Mouse (Mus musculus): ENCODE results near the gene Gm973. TPM values are rescaled to one million over a fixed set of nuclear protein-coding genes. Genes with fewer than 3 reads are reported as not detected.
A peak's percentile ranks its signal among the peaks of the same experiment; 100 is the strongest.

Gene Gm973
- polyA plus RNA-seq (2014; fragmentation: Nextera tagmentation; extraction: Ambion mirVana): 7.9 and 10.3 TPM in 2 replicates

DNA sequence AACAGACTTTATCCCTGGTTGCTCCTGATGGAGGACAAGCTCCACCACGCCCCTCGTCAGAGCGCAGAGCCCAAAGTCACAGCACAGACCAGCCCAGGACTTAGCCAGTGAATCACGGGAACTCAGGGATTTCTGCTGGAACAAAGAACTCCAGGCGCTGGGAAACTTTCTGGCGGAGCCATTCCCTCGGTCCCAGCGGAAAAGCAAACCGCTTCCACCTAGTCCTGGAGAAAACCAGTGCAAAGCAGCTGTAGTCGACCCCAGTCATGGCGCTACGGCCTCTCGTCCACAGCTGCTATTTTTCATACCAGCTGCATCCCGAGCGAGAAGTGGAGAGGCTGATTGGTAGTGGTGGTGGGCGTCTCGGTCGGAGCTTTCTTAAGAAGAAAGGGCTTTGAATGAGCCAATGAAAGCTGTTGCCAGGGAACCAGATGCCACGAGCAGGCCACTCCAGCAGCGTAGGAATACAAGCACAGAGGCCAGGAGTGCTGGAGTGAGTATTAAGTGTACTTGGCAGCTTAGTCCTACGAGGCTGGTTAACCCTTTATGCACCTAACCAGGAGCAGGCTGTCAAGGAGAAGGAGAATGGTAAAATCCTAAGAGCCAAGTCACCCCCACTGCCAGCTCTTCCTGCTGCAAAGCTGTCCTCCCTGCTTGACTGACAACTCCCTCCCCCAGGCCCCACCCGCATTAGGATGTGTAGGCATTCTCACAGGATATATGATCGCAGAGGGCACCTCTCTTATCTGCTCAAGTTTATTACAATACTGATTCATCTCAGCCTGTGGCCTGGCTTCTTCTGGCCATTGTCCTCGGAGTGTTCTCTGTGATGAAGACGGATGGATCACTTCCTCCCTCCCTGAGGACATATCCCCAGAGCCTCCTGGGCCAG, at the start of gene Gm973:
Gm973 (plus strand) TSS at position 239 of the 892 bp plus-strand sequence.
- peak within 1 kb of the TSS; percentile 63 for H3K4me2 ChIP-seq (ENCODE audit: low read length)
- H3K27ac ChIP-seq (replicated peaks; ENCODE audit: low read depth, low read length): peak within 1 kb of the TSS; percentile 94
- H3K9ac ChIP-seq (replicated peaks; ENCODE audit: low read length): peak within 1 kb of the TSS; percentile 57
- DNase-seq (peak; percentile 90), ATAC-seq (ENCODE audit: low FRiP score, low TSS enrichment) (peak; percentile 92)
- WGBS: 1% methylated on average over 25 of the region's 25 CpGs
- H3K36me3 ChIP-seq (ENCODE audit: control insufficient read depth, insufficient read depth, low read length): no peaks in the 10 kb centered on the region
- no peaks in the 10 kb centered on the region for H3K9me3 ChIP-seq (ENCODE audit: control insufficient read depth, low read length)
- peak within 1 kb of the TSS; percentile 38 for H3K4me3 ChIP-seq (replicated peaks; ENCODE audit: low read depth, low read length)
- peaks cover 17% of the 10 kb centered on the region for H3K4me1 ChIP-seq (ENCODE audit: control insufficient read depth, insufficient read depth, low read length)
- no peaks in the 10 kb centered on the region for H3K27me3 ChIP-seq (ENCODE audit: control insufficient read depth, insufficient read depth, low read length)

DNA sequence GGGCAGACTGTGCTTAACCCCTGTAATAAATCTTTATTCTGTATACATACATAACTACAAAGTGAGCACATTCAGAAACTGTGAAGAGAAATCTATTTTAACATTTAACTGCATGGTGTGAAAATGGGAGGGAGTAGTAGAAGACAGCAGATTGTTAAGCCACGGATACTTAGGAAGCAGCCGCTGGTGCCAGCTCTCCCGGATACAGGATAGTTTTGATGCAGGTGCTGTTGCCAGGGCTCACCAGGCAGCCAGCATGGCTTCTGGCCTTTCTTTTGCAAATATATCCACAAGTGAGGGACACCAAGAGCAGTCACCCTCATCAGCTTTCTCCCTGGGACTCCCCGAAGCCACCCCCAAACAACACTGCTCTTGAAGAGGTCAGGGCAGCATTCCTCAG, 46.9 kb upstream of the Gm973 start:
- ATAC-seq (ENCODE audit: low FRiP score, low TSS enrichment): no peak
- Histone ChIP-seq H3K9ac (replicated peaks; ENCODE audit: low read length) (no peak overlapping the region), H3K27ac (replicated peaks; ENCODE audit: low read depth, low read length) (no peak overlapping the region), H3K4me2 (ENCODE audit: low read length) (no peak overlapping the region), H3K4me1 (ENCODE audit: control insufficient read depth, insufficient read depth, low read length) (peaks cover 14% of the 10 kb centered on the region; the same call in 1 of the 2 replicates), H3K36me3 (ENCODE audit: control insufficient read depth, insufficient read depth, low read length) (no peaks in the 10 kb centered on the region), H3K4me3 (replicated peaks; ENCODE audit: low read depth, low read length) (no peak overlapping the region), H3K9me3 (ENCODE audit: control insufficient read depth, low read length) (no peaks in the 10 kb centered on the region), H3K27me3 (ENCODE audit: control insufficient read depth, insufficient read depth, low read length) (no peaks in the 10 kb centered on the region; the same call in 1 of the 2 replicates)
- WGBS: 17% methylated on average over 4 of the region's 4 CpGs
- no peak for DNase-seq

DNA sequence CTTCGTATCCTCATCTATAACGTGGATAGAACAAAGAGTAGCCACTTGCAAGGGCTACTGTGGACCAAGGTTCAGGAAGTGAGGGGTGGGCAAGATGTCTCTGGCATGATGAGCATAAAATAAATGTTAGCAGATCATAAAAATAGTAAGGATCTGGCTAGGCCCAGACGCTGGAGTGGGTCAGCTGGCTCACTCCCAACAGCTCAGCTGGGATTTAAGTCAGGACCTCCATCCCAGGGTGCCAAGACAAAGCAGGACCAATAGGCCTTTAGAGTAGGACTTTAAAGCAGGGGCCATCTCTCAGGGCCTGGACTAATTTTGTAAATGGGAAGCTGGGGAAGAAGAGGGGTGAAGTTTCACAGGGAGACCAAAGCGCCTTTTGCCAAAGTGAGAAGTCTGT, 45.3 kb upstream of the Gm973 start:
- no peak for ATAC-seq (ENCODE audit: low FRiP score, low TSS enrichment)
- no peaks in the 10 kb centered on the region; the same call in 1 of the 2 replicates for H3K27me3 ChIP-seq (ENCODE audit: control insufficient read depth, insufficient read depth, low read length)
- no peak overlapping the region for H3K27ac ChIP-seq (replicated peaks; ENCODE audit: low read depth, low read length)
- H3K9me3 ChIP-seq (ENCODE audit: control insufficient read depth, low read length): no peaks in the 10 kb centered on the region
- no peak overlapping the region for H3K9ac ChIP-seq (replicated peaks; ENCODE audit: low read length)
- 0 out of 2 replicates have a peak, but pooled peaks cover 3% of the 10 kb centered on the region for H3K4me1 ChIP-seq (ENCODE audit: control insufficient read depth, insufficient read depth, low read length)
- no peak overlapping the region for H3K4me2 ChIP-seq (ENCODE audit: low read length)
- no peak overlapping the region for H3K4me3 ChIP-seq (replicated peaks; ENCODE audit: low read depth, low read length)
- H3K36me3 ChIP-seq (ENCODE audit: control insufficient read depth, insufficient read depth, low read length): no peaks in the 10 kb centered on the region
- no peak for DNase-seq
- 53% methylated on average over 4 of the region's 4 CpGs for WGBS

DNA sequence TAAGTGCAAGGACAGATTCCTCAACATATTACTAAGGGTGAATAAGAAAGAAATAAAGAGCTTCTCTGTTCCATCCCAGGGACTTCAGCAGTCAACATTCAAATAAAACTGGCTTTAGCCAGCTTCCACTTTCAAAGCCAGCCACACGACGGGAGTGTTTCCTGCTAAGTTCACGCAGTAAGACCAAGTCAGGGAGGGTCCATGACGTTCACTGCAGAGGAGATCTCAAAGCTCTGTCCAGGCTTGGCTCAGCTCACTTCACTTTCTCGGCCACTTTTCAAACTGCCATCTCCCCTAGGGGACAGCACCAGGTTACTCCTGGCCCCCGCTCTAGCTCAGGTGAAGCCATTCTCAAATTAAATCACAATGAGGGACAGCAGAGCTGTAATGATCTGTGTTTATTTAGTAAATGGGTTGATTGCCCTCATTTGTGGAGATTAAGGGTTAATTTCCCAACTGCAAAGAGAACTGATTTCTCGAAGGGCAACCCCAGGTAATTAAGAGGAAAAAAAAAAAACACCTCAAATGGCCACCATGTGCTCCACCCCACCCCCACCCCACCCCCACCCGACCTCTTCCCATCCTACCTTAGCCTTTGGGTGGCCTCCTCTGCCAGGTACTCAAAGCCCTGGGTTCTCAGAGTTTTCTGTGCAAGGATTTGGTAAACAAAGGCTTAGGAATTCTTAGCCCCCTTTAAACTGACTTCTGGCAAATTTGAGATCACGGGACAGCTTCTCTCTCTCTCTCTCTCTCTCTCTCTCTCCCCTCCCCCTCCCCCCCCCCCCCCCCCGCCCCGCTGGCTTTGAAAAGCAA, 43.5 kb upstream of the Gm973 start:
- Histone ChIP-seq H3K27ac (replicated peaks; ENCODE audit: low read depth, low read length) (no peak overlapping the region), H3K9me3 (ENCODE audit: control insufficient read depth, low read length) (no peaks in the 10 kb centered on the region), H3K36me3 (ENCODE audit: control insufficient read depth, insufficient read depth, low read length) (no peaks in the 10 kb centered on the region), H3K4me2 (ENCODE audit: low read length) (no peak overlapping the region), H3K4me3 (replicated peaks; ENCODE audit: low read depth, low read length) (no peak overlapping the region), H3K4me1 (ENCODE audit: control insufficient read depth, insufficient read depth, low read length) (no peaks in the 10 kb centered on the region), H3K9ac (replicated peaks; ENCODE audit: low read length) (no peak overlapping the region), H3K27me3 (ENCODE audit: control insufficient read depth, insufficient read depth, low read length) (no peaks in the 10 kb centered on the region; the same call in 1 of the 2 replicates)
- DNase-seq (no peak), ATAC-seq (ENCODE audit: low FRiP score, low TSS enrichment) (no peak)
- WGBS: 13% methylated on average over 11 of the region's 11 CpGs

DNA sequence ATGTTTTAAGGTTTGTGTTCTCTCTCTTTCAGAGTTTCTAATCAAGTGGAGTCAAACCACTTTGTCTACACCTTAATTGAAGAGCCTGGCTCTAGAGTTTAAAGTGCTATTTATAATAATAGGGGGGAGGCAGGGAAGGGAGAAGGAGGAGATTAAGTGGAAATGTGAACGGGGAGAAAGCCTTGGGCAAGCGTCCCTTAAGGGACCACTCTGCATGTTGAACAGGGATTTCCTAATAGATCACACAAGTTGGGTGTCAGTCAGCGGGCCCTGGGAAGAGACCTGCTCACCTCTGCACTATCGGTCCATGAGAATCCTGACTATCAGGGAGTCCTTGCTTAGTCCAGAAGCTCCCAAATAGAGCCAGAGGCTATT, 42.9 kb upstream of the Gm973 start:
- H3K4me1 ChIP-seq (ENCODE audit: control insufficient read depth, insufficient read depth, low read length): no peaks in the 10 kb centered on the region
- no peak overlapping the region for H3K4me3 ChIP-seq (replicated peaks; ENCODE audit: low read depth, low read length)
- no peaks in the 10 kb centered on the region for H3K36me3 ChIP-seq (ENCODE audit: control insufficient read depth, insufficient read depth, low read length)
- WGBS: 7% methylated on average over 4 of the region's 4 CpGs
- H3K9ac ChIP-seq (replicated peaks; ENCODE audit: low read length): no peak overlapping the region
- no peaks in the 10 kb centered on the region; the same call in 1 of the 2 replicates for H3K27me3 ChIP-seq (ENCODE audit: control insufficient read depth, insufficient read depth, low read length)
- H3K27ac ChIP-seq (replicated peaks; ENCODE audit: low read depth, low read length): no peak overlapping the region
- H3K9me3 ChIP-seq (ENCODE audit: control insufficient read depth, low read length): no peaks in the 10 kb centered on the region
- no peak overlapping the region for H3K4me2 ChIP-seq (ENCODE audit: low read length)
- no peak for DNase-seq
- ATAC-seq (ENCODE audit: low FRiP score, low TSS enrichment): no peak

DNA sequence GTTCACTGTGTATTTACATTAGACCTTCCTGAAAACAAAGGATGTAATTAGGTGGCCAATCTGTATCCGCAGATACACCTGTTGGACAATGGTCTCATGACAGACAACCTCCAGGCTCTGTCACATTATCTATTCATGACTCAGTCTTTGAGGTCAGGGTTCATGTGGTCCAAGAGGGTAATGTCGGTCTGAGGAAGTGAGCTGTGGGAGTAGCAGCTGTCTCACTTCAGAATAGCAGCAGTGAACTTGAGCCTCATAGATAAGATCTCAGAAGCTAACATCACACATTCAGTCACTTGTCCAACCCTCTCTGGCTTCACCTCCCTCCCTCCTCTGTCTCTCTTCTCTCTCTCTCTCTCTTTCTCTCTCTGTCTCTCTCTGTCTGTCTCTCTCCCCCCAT, 40.4 kb upstream of the Gm973 start:
- no peaks in the 10 kb centered on the region for H3K4me1 ChIP-seq (ENCODE audit: control insufficient read depth, insufficient read depth, low read length)
- no peak for ATAC-seq (ENCODE audit: low FRiP score, low TSS enrichment)
- H3K27me3 ChIP-seq (ENCODE audit: control insufficient read depth, insufficient read depth, low read length): no peaks in the 10 kb centered on the region; the same call in 1 of the 2 replicates
- H3K9me3 ChIP-seq (ENCODE audit: control insufficient read depth, low read length): no peaks in the 10 kb centered on the region
- WGBS: 51% methylated on average over 2 of the region's 2 CpGs
- DNase-seq: no peak
- no peak overlapping the region for H3K27ac ChIP-seq (replicated peaks; ENCODE audit: low read depth, low read length)
- H3K9ac ChIP-seq (replicated peaks; ENCODE audit: low read length): no peak overlapping the region
- H3K36me3 ChIP-seq (ENCODE audit: control insufficient read depth, insufficient read depth, low read length): no peaks in the 10 kb centered on the region
- no peak overlapping the region for H3K4me2 ChIP-seq (ENCODE audit: low read length)
- no peak overlapping the region for H3K4me3 ChIP-seq (replicated peaks; ENCODE audit: low read depth, low read length)

DNA sequence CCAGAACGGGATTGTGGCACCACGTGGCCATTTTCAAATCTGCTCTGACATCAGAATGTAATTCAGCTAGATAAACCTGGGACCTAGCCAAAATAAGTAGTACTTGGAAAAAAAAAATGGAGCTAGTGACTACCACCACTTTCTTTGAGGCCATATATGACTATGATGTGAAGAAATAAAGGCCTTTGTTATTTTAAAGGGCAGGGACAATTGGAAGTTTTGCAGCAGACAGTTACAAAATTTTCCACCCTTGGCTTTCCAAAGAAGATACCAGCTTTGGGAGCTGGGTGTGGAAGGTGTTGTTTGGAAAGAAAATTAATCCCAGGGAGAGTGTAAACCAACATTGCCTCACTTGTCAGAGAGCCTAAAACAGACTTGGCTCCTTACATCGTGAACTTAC, 37.2 kb upstream of the Gm973 start:
- Histone ChIP-seq H3K4me2 (ENCODE audit: low read length) (no peak overlapping the region), H3K9me3 (ENCODE audit: control insufficient read depth, low read length) (no peaks in the 10 kb centered on the region)
- 88% methylated on average over 3 of the region's 3 CpGs for WGBS

DNA sequence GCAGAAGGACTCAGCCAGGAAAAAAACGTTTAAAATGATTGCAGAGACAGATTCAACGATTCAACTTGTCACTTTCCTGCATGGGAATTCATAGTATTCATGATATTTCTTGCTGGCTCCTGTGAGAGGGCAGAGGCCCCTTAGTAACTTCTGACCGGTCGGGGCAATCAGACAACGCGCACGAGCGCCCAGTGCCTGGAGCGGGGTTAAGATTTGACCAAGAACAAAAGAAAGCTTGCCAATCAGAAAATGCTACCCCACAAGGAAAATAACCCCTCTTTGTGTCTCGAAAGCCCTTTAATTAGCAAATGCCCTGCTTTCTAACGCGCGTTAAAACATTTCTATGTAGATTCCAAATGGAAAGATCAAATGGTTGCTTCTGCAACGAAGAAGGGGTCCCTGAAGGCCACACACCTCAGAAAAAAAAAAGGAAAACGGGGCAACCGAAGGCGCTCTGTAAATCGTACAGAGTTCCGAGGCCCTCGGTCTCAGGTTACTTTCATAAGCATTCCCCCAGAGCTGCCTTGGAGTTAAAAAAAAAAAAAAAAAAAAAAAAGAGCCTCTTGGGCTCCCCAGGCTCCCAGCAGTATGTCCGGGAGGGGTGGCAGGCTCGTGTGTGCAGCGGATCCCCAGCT, 35.1 kb upstream of the Gm973 start:
- peak overlapping the region; percentile 98 for H3K4me2 ChIP-seq (ENCODE audit: low read length)
- H3K4me3 ChIP-seq (replicated peaks; ENCODE audit: low read depth, low read length): peak overlapping the region; percentile 58
- DNase-seq (peak; percentile 27), ATAC-seq (ENCODE audit: low FRiP score, low TSS enrichment) (no peak)
- peak overlapping the region; percentile 58 for H3K27ac ChIP-seq (replicated peaks; ENCODE audit: low read depth, low read length)
- peaks cover 22% of the 10 kb centered on the region for H3K4me1 ChIP-seq (ENCODE audit: control insufficient read depth, insufficient read depth, low read length)
- WGBS: 2% methylated on average over 23 of the region's 23 CpGs
- H3K36me3 ChIP-seq (ENCODE audit: control insufficient read depth, insufficient read depth, low read length): no peaks in the 10 kb centered on the region
- H3K9me3 ChIP-seq (ENCODE audit: control insufficient read depth, low read length): no peaks in the 10 kb centered on the region
- H3K9ac ChIP-seq (replicated peaks; ENCODE audit: low read length): no peak overlapping the region
- peaks cover 18% of the 10 kb centered on the region; the same call in 1 of the 2 replicates for H3K27me3 ChIP-seq (ENCODE audit: control insufficient read depth, insufficient read depth, low read length)

More for the DNA sequence above, 37.2 kb upstream of the Gm973 start:
- no peak for ATAC-seq (ENCODE audit: low FRiP score, low TSS enrichment)
- H3K4me1 ChIP-seq (ENCODE audit: control insufficient read depth, insufficient read depth, low read length): peaks cover 18% of the 10 kb centered on the region
- H3K27ac ChIP-seq (replicated peaks; ENCODE audit: low read depth, low read length): no peak overlapping the region
- no peaks in the 10 kb centered on the region for H3K36me3 ChIP-seq (ENCODE audit: control insufficient read depth, insufficient read depth, low read length)
- H3K4me3 ChIP-seq (replicated peaks; ENCODE audit: low read depth, low read length): no peak overlapping the region
- H3K27me3 ChIP-seq (ENCODE audit: control insufficient read depth, insufficient read depth, low read length): peaks cover 14% of the 10 kb centered on the region; the same call in 1 of the 2 replicates
- no peak for DNase-seq
- no peak overlapping the region for H3K9ac ChIP-seq (replicated peaks; ENCODE audit: low read length)
